Mouse (Mus musculus) embryonic facial prominence, embryonic 11.5 days (tissue): ENCODE data around the gene Des. TPM values are rescaled to one million over a fixed set of nuclear protein-coding genes. Genes with fewer than 3 reads are reported as not detected.
A peak's percentile ranks its signal among the peaks of the same experiment; 100 is the strongest.

Source experiments
- ATAC-seq: fragments of 200-750 bp; cut with Nextera tagmentation; replicated peaks from 2 replicates; pipeline ENCODE4 v1.8.0; 2017; ENCODE audit warnings: low read depth; ENCODE audit not compliant: insufficient number of reproducible peaks, low FRiP score, low TSS enrichment
- DNase-seq: peaks from one replicate; pipeline ENCODE4 v3.0.0-alpha.2; 2015; ENCODE audit warnings: low spot score
- H3K27ac ChIP-seq: fragments of 300-500 bp; sonication (generic); replicated peaks from 2 replicates; pipeline ENCODE4 v1.5.1; 2014; ENCODE audit warnings: mild to moderate bottlenecking, low read depth, low read length, control low read depth
- H3K27me3 ChIP-seq: fragments of 300-500 bp; sonication (generic); 2 replicates; pipeline ENCODE4 v1.6.1; 2014; ENCODE audit warnings: mild to moderate bottlenecking, low read length, moderate library complexity, mixed read lengths; ENCODE audit not compliant: control insufficient read depth, insufficient read depth
- H3K36me3 ChIP-seq: fragments of 300-500 bp; sonication (generic); replicated peaks from 2 replicates; pipeline ENCODE4 v1.6.1; 2014; ENCODE audit warnings: low read depth, mild to moderate bottlenecking, low read length, moderate library complexity, mixed read lengths; ENCODE audit not compliant: control insufficient read depth, insufficient read depth
- H3K4me1 ChIP-seq: fragments of 300-500 bp; sonication (generic); 2 replicates; pipeline ENCODE4 v1.6.1; 2014; ENCODE audit warnings: low read length, mixed read lengths; ENCODE audit not compliant: control insufficient read depth, insufficient read depth
- H3K4me2 ChIP-seq: fragments of 300-500 bp; sonication (generic); 2 replicates; pipeline ENCODE4 v1.6.1; 2014; ENCODE audit warnings: low read depth, mild to moderate bottlenecking, control low read depth, low read length, moderate library complexity
- H3K4me3 ChIP-seq: fragments of 300-500 bp; sonication (generic); 2 replicates; pipeline ENCODE4 v1.5.1; 2014; ENCODE audit warnings: low read depth, low read length, control low read depth
- H3K9ac ChIP-seq: fragments of 300-500 bp; sonication (generic); replicated peaks from 2 replicates; pipeline ENCODE4 v1.6.1; 2014; ENCODE audit warnings: mild to moderate bottlenecking, control low read depth, low read length
- H3K9me3 ChIP-seq: fragments of 300-500 bp; sonication (generic); replicated peaks from 2 replicates; pipeline ENCODE4 v1.6.1; 2016; ENCODE audit warnings: mild to moderate bottlenecking, low read length, inconsistent platforms, mixed read lengths; ENCODE audit not compliant: control insufficient read depth
- WGBS: fragments of 180-500 bp; shearing (Covaris S2); extraction: QIAGEN DNeasy Blood & Tissue Kit; methylation state at CpG from one replicate; pipeline ENCODE4 v1.1.7; 2014; 5-methylcytosine and 5-hydroxymethylcytosine counted together
- polyA plus RNA-seq: library from polyadenylated mRNA; unstranded; fragments of >200 nt; fragmentation: Nextera tagmentation; extraction: Ambion mirVana; gene quantifications from 2 replicates; pipeline ENCODE4 v1.2.1, GENCODE M21; 2014

Gene Des
- polyA plus RNA-seq, result 6.9 and 9.9 TPM in 2 replicates

GRCm38 (mm10) chr1:75360112-75361031, at the start of gene Des:
TSS of gene Des (plus strand) at chr1:75360329.
- WGBS, result 1% methylated on average over 80 of the region's 80 CpGs

GRCm38 (mm10) chr1:75311694-75312093, 48.4 kb upstream of the Des start:
- 95% methylated on average over 6 of the region's 6 CpGs for WGBS
- no peak overlapping the region for H3K4me2 ChIP-seq

More at GRCm38 (mm10) chr1:75360112-75361031, at the start of gene Des:
- peaks cover 9% of the 10 kb centered on the region for H3K27me3 ChIP-seq
- H3K9ac ChIP-seq, result peak within 1 kb of the TSS; percentile 27; the same call in 1 of the 2 replicates
- peaks cover 3% of the 10 kb centered on the region; the same call in 1 of the 2 replicates for H3K4me1 ChIP-seq
- peak; percentile 44 for DNase-seq
- H3K36me3 ChIP-seq, result no peaks in the 10 kb centered on the region
- no peaks in the 10 kb centered on the region for H3K9me3 ChIP-seq
- peak; percentile 40; the same call in 1 of the 2 replicates for ATAC-seq
- peak within 1 kb of the TSS; percentile 30 for H3K4me3 ChIP-seq
- H3K27ac ChIP-seq, result no peak within 1 kb of the TSS
- peak within 1 kb of the TSS; percentile 67 for H3K4me2 ChIP-seq

GRCm38 (mm10) chr1:75315011-75315410, 45.1 kb upstream of the Des start:
- 90% methylated on average over 6 of the region's 6 CpGs for WGBS
- Histone ChIP-seq H3K4me3 (no peak overlapping the region), H3K36me3 (no peaks in the 10 kb centered on the region; the same call in 1 of the 2 replicates)

More at GRCm38 (mm10) chr1:75311694-75312093, 48.4 kb upstream of the Des start:
- no peaks in the 10 kb centered on the region for H3K9me3 ChIP-seq
- DNase-seq (no peak), ATAC-seq (no peak)
- no peaks in the 10 kb centered on the region for H3K27me3 ChIP-seq
- no peaks in the 10 kb centered on the region; the same call in none of the 2 replicates for H3K36me3 ChIP-seq
- H3K4me1 ChIP-seq, result no peaks in the 10 kb centered on the region
- no peak overlapping the region for H3K4me3 ChIP-seq
- no peak overlapping the region for H3K27ac ChIP-seq
- no peak overlapping the region for H3K9ac ChIP-seq

DNA sequence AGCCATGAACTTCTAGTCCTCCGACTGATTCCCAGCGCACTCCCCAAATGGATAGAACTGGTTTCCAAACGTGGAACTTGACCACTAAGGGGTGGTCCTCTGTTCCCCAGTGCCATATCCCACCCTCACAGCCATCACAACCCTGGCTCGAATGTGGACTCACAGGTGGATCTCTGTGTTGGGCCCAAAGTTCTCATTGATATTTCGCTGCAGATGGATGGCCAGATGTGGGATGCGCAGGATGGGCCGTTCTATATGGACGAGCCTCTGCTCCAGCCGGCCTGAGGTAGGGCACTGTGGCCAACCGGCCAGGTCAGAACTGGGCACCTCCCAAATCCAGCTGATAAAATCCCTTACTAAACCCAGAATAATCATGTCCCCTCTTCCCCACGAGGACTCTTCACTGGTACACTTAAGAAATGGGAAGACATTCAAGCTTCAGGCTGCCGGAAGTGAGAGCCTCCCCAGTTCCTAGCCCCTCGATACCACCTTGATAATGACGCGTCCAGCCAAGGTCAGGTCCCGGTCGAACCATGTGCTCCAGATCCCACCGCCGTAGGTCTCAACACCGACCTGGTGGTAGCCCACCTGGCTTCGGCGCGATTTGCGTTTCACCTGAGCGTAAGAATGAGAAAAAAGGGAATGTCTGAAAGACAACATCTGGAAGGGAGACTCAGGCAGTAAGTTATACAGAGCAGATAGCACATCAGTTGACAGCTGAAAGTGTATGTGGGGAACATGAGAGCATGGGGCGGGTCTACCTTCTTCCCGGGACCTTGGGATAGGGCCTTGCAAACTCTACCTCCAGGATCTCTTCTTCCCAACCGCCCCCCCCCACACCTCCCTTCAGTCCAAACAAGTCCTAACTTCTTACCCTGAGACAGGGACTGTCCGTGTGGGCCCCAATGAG, 44.4 kb upstream of the Des start:
- peak overlapping the region; percentile 52 for H3K4me2 ChIP-seq
- H3K4me1 ChIP-seq, result no peaks in the 10 kb centered on the region
- ATAC-seq (no peak), DNase-seq (no peak)
- no peaks in the 10 kb centered on the region for H3K27me3 ChIP-seq
- no peaks in the 10 kb centered on the region; the same call in 1 of the 2 replicates for H3K36me3 ChIP-seq
- H3K27ac ChIP-seq, result no peak overlapping the region
- peak overlapping the region; percentile 66 for H3K4me3 ChIP-seq
- peak overlapping the region; percentile 69 for H3K9ac ChIP-seq
- 87% methylated on average over 29 of the region's 29 CpGs for WGBS
- no peaks in the 10 kb centered on the region for H3K9me3 ChIP-seq

More at GRCm38 (mm10) chr1:75315011-75315410, 45.1 kb upstream of the Des start:
- Histone ChIP-seq H3K9me3 (no peaks in the 10 kb centered on the region), H3K27ac (no peak overlapping the region), H3K4me2 (no peak overlapping the region), H3K4me1 (no peaks in the 10 kb centered on the region), H3K9ac (no peak overlapping the region), H3K27me3 (no peaks in the 10 kb centered on the region)
- DNase-seq, result no peak
- ATAC-seq, result no peak

DNA sequence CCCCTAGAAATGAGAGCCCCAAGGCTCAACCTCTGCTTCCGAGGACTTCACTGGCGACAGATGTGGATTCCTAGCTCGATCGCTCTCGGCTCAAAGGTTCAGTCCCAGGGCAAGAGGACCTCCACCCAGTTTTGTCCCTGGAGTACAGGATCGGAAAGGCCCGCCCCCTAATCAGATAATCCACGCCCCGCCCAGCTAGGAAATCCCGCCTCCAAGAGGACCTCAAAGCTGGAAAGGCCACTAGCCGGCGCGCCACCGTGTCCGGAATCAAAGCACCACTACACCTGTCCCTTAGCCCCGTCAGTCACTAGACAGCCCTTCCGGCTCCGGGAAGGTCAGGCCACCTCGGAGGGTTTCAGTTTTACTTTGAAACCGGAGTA, 43.3 kb upstream of the Des start:
- Histone ChIP-seq H3K9ac (peak overlapping the region; percentile 69), H3K27ac (peak overlapping the region; percentile 78), H3K27me3 (no peaks in the 10 kb centered on the region), H3K4me1 (no peaks in the 10 kb centered on the region), H3K4me2 (peak overlapping the region; percentile 52), H3K4me3 (peak overlapping the region; percentile 66), H3K9me3 (no peaks in the 10 kb centered on the region), H3K36me3 (no peaks in the 10 kb centered on the region; the same call in 1 of the 2 replicates)
- DNase-seq, result peak; percentile 87
- no peak for ATAC-seq
- 1% methylated on average over 20 of the region's 20 CpGs for WGBS

- peak; percentile 100 for DNase-seq
- WGBS, result under 1% methylated on average over 92 of the region's 92 CpGs
- H3K27ac ChIP-seq, result peak within 1 kb of the TSS; percentile 78
- no peaks in the 10 kb centered on the region for H3K4me1 ChIP-seq
- peak within 1 kb of the TSS; percentile 69 for H3K9ac ChIP-seq
- no peaks in the 10 kb centered on the region for H3K27me3 ChIP-seq
- no peaks in the 10 kb centered on the region for H3K9me3 ChIP-seq
- no peaks in the 10 kb centered on the region; the same call in 1 of the 2 replicates for H3K36me3 ChIP-seq
- peak; percentile 98 for ATAC-seq
- peak within 1 kb of the TSS; percentile 52 for H3K4me2 ChIP-seq
- H3K4me3 ChIP-seq, result peak within 1 kb of the TSS; percentile 66
These were observed 42.6 kb upstream of the Des start, which contains the start of gene Dnpep for GRCm38 (mm10) chr1:75317241-75318201. TSS of gene Dnpep (minus strand) at chr1:75317990.

DNA sequence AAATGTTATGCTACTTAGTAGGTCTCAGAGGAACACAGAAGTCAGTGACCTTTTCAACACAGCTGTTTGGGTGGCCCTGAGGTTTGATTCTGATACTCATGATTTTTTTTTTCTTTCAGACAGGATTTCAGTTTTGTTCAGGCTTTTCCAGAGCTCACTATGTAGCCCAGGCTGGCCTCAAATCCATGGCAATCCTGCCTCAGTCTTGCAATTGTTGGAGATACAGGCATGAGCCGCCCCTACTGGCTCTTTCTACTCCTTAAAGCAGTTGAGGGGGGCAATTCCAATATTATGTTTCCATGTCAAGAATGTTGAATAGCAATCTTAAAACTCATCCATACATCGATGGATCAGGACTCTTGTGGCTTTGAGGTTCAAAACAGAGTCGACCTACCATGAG, 41.8 kb upstream of the Des start:
- 66% methylated on average over 3 of the region's 3 CpGs for WGBS
- H3K36me3 ChIP-seq, result no peaks in the 10 kb centered on the region; the same call in 1 of the 2 replicates
- DNase-seq (no peak), ATAC-seq (no peak)
- H3K9me3 ChIP-seq, result no peaks in the 10 kb centered on the region
- peak overlapping the region; percentile 21; the same call in 1 of the 2 replicates for H3K4me2 ChIP-seq
- no peaks in the 10 kb centered on the region for H3K4me1 ChIP-seq
- H3K9ac ChIP-seq, result peak overlapping the region; percentile 43; the same call in 1 of the 2 replicates
- H3K4me3 ChIP-seq, result no peak overlapping the region
- H3K27ac ChIP-seq, result no peak overlapping the region
- H3K27me3 ChIP-seq, result no peaks in the 10 kb centered on the region
